Mouse (Mus musculus) CD4-positive, CD25-positive, alpha-beta regulatory T cell, adult 2 months (primary cell): ENCODE measurements around the gene BC024978.

ENCODE experiments used
- DNase-seq: peaks from one replicate; pipeline ENCODE4 v3.0.0-alpha.2; 2012; ENCODE audit warnings: low read depth, low spot score

Gene BC024978

GRCm38 (mm10) chr7:27258205-27258899 is 62.8 kb downstream of the BC024978 start, which contains the start of gene Numbl:
Gene Numbl, plus strand, starts transcription at chr7:27258433.
- peak; percentile 95 for DNase-seq

- peak; percentile 20 for DNase-seq
Measured at GRCm38 (mm10) chr7:27259271-27259721, 63.7 kb downstream of the BC024978 start.

- DNase-seq: peak; percentile 37
Measured at GRCm38 (mm10) chr7:27259771-27260170, 64.2 kb downstream of the BC024978 start.
